Mouse (Mus musculus) kidney, embryonic 16.5 days (tissue): Measurements from ENCODE around the gene Tmem121. TPM values are rescaled to one million over a fixed set of nuclear protein-coding genes. Genes with fewer than 3 reads are reported as not detected.

Source experiments
- ATAC-seq: fragments of 200-750 bp; cut with Nextera tagmentation; 2 replicates; pipeline ENCODE4 v1.8.0; 2017; ENCODE audit warnings: moderate TSS enrichment; ENCODE audit not compliant: low FRiP score, low TSS enrichment
- H3K27ac ChIP-seq: fragments of 300-500 bp; sonication (generic); 2 replicates; pipeline ENCODE4 v1.5.1; 2014; ENCODE audit warnings: low read length
- H3K27me3 ChIP-seq: fragments of 300-500 bp; sonication (generic); 2 replicates; pipeline ENCODE4 v1.6.1; 2014; ENCODE audit warnings: low read length, control low read depth, mixed read lengths; ENCODE audit not compliant: insufficient read depth
- H3K36me3 ChIP-seq: fragments of 300-500 bp; sonication (generic); 2 replicates; pipeline ENCODE4 v1.6.1; 2014; ENCODE audit warnings: low read length, control low read depth, mixed read lengths; ENCODE audit not compliant: insufficient read depth
- H3K4me1 ChIP-seq: fragments of 300-500 bp; sonication (generic); 2 replicates; pipeline ENCODE4 v1.6.1; 2014; ENCODE audit warnings: low read length, control low read depth, mixed read lengths; ENCODE audit not compliant: insufficient read depth
- H3K4me2 ChIP-seq: fragments of 300-500 bp; sonication (generic); replicated peaks from 2 replicates; pipeline ENCODE4 v1.6.1; 2014; ENCODE audit warnings: low read depth, low read length
- H3K4me3 ChIP-seq: fragments of 300-500 bp; sonication (generic); 2 replicates; pipeline ENCODE4 v1.5.1; 2014; ENCODE audit warnings: mild to moderate bottlenecking, low read length
- H3K9ac ChIP-seq: fragments of 300-500 bp; sonication (generic); replicated peaks from 2 replicates; pipeline ENCODE4 v1.6.1; 2014; ENCODE audit warnings: low read length
- H3K9me3 ChIP-seq: fragments of 300-500 bp; sonication (generic); 2 replicates; pipeline ENCODE4 v1.6.1; 2016; ENCODE audit warnings: low read length, control low read depth
- WGBS: fragments of 180-500 bp; shearing (Covaris S2); extraction: QIAGEN DNeasy Blood & Tissue Kit; methylation state at CpG from one replicate; pipeline ENCODE4 v1.1.7; 2014; 5-methylcytosine and 5-hydroxymethylcytosine counted together
- polyA plus RNA-seq: library from polyadenylated mRNA; unstranded; fragments of >200 nt; fragmentation: Nextera tagmentation; extraction: Ambion mirVana; gene quantifications from 2 replicates; pipeline ENCODE4 v1.2.1, GENCODE M21; 2015

Tmem121 gene
- polyA plus RNA-seq, 1 experiment from 2014 or later = 10.9 TPM

GRCm38 (mm10) chr12:113142021-113142975 lies 43.4 kb upstream of the Tmem121 start:
- Histone ChIP-seq H3K9ac (peak overlapping the region; percentile 78), H3K27ac (peak overlapping the region; percentile 82), H3K4me3 (peak overlapping the region; percentile 71), H3K27me3 (no peaks in the 10 kb centered on the region), H3K9me3 (no peaks in the 10 kb centered on the region), H3K4me1 (peaks cover 74% of the 10 kb centered on the region), H3K4me2 (peak overlapping the region; percentile 78), H3K36me3 (peaks cover 27% of the 10 kb centered on the region)
- ATAC-seq = peak; percentile 50
- WGBS = 16% methylated on average over 15 of the region's 15 CpGs

DNA sequence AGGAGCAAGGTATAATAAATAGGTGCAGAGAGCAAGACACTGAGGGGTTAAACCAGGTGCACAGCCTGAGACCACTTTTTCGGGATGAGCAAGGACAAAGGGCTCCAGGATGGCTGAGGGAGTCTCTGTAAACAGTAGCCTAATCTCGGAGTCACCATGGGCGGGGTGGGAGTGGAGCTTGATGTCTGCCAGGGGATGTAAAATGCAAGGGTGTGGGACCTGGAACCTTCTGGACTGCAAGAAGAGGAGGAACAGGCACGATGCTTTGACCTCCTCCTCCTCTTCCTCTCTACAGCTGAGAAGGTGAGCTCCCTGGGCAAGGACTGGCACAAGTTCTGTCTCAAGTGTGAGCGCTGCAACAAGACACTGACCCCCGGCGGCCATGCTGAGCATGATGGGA lies 42.6 kb upstream of the Tmem121 start:
- Histone ChIP-seq H3K4me3 (peak overlapping the region; percentile 71), H3K4me1 (peaks cover 81% of the 10 kb centered on the region), H3K36me3 (peaks cover 20% of the 10 kb centered on the region), H3K9me3 (no peaks in the 10 kb centered on the region), H3K27ac (peak overlapping the region; percentile 82), H3K9ac (peak overlapping the region; percentile 59), H3K27me3 (no peaks in the 10 kb centered on the region), H3K4me2 (peak overlapping the region; percentile 78)
- ATAC-seq = no peak
- WGBS = 51% methylated on average over 7 of the region's 7 CpGs

GRCm38 (mm10) chr12:113144001-113144756 lies 41.6 kb upstream of the Tmem121 start:
- 76% methylated on average over 20 of the region's 20 CpGs for WGBS
- H3K36me3 ChIP-seq = peaks cover 18% of the 10 kb centered on the region
- no peak overlapping the region for H3K27ac ChIP-seq
- H3K4me1 ChIP-seq = peaks cover 82% of the 10 kb centered on the region
- 0 out of 2 replicates have a peak overlapping the region, but pooled peaks have one; percentile 22 for H3K9ac ChIP-seq
- ATAC-seq = no peak
- no peak overlapping the region for H3K4me3 ChIP-seq
- H3K4me2 ChIP-seq = no peak overlapping the region
- H3K27me3 ChIP-seq = no peaks in the 10 kb centered on the region
- no peaks in the 10 kb centered on the region for H3K9me3 ChIP-seq

GRCm38 (mm10) chr12:113144886-113145285 lies 40.8 kb upstream of the Tmem121 start:
- Histone ChIP-seq H3K36me3 (peaks cover 18% of the 10 kb centered on the region), H3K9ac (no peak overlapping the region), H3K27me3 (no peaks in the 10 kb centered on the region), H3K27ac (no peak overlapping the region), H3K4me2 (no peak overlapping the region), H3K9me3 (no peaks in the 10 kb centered on the region), H3K4me3 (no peak overlapping the region), H3K4me1 (peaks cover 75% of the 10 kb centered on the region)
- WGBS = 90% methylated on average over 16 of the region's 16 CpGs
- no peak for ATAC-seq

GRCm38 (mm10) chr12:113145591-113145990 lies 40.1 kb upstream of the Tmem121 start:
- no peaks in the 10 kb centered on the region for H3K9me3 ChIP-seq
- no peak overlapping the region for H3K4me2 ChIP-seq
- peaks cover 18% of the 10 kb centered on the region for H3K36me3 ChIP-seq
- no peaks in the 10 kb centered on the region; the same call in 1 of the 2 replicates for H3K27me3 ChIP-seq
- peaks cover 72% of the 10 kb centered on the region for H3K4me1 ChIP-seq
- no peak for ATAC-seq
- no peak overlapping the region for H3K9ac ChIP-seq
- H3K27ac ChIP-seq = no peak overlapping the region
- no peak overlapping the region for H3K4me3 ChIP-seq
- 81% methylated on average over 5 of the region's 5 CpGs for WGBS

- peak; percentile 17; the same call in 1 of the 2 replicates for ATAC-seq
- Histone ChIP-seq H3K4me2 (peak within 1 kb of the TSS; percentile 59), H3K27ac (peak within 1 kb of the TSS; percentile 19; the same call in 1 of the 2 replicates), H3K36me3 (peaks cover 18% of the 10 kb centered on the region), H3K9ac (peak within 1 kb of the TSS; percentile 51), H3K9me3 (no peaks in the 10 kb centered on the region), H3K27me3 (no peaks in the 10 kb centered on the region; the same call in 1 of the 2 replicates), H3K4me1 (peaks cover 67% of the 10 kb centered on the region), H3K4me3 (peak within 1 kb of the TSS; percentile 32)
- 6% methylated on average over 45 of the region's 45 CpGs for WGBS
These were observed 39.3 kb upstream of the Tmem121 start, which contains the start of gene Crip1 for GRCm38 (mm10) chr12:113146112-113147057. TSS of gene Crip1 (plus strand) at chr12:113146316.

DNA sequence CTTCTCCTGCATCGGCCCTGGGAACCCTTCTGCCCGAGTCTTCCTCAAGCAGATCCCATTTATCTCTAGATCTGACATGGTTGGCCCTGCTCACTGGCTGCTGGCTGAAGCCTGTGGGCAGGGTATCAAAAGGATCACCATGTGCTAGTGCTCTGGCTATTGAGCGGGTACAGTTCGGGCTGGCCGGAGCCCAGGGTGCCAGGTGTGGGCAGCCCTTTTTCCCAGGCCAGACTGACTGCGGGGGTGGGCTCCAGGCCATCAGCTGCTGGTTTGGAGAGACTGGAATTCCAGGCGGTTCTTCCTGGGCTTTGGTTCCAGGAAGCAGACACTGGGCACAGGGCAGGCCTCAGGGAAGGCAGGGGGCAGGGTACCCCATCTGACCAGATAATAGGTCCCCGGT lies 38.2 kb upstream of the Tmem121 start:
- Histone ChIP-seq H3K9ac (no peak overlapping the region; the same call in 1 of the 2 replicates), H3K4me3 (no peak overlapping the region), H3K4me1 (peaks cover 67% of the 10 kb centered on the region), H3K4me2 (no peak overlapping the region), H3K9me3 (no peaks in the 10 kb centered on the region), H3K36me3 (peaks cover 18% of the 10 kb centered on the region), H3K27me3 (no peaks in the 10 kb centered on the region; the same call in 1 of the 2 replicates), H3K27ac (peak overlapping the region; percentile 18; the same call in 1 of the 2 replicates)
- no peak for ATAC-seq
- 77% methylated on average over 8 of the region's 8 CpGs for WGBS

DNA sequence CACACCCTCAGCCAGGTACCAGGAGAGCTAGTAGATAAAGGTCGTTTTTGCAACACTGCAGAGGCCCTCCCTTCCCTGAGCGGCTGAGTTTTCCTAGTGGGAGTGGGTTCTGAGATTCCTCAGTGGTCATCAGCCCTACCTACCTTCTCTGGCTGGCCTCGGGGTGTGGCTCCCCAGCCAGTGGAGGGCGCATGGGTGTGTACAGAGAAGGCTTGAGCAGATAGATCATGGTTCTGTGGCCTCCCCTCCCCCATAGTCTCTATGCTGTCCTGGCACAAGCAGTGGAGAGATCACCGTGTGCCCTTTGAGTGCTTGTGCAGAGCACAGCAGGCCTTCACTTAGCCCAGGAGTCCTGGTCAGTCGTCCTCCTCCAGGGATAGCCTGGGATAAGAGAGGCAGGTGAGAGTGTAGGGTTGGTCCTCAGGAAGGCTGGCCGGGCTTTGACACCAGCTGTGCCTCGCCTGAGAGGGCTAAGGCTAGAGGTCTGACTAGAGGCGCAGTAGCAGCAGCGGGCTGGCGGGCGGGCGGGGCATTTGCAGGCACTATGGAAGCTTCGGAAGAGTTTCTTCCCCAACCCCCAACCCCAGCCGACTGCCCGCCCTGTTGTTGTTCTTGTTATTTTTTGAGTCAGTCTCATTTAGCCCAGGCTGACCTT lies 37.2 kb upstream of the Tmem121 start:
- H3K4me2 ChIP-seq = no peak overlapping the region
- H3K27me3 ChIP-seq = no peaks in the 10 kb centered on the region; the same call in 1 of the 2 replicates
- WGBS = 42% methylated on average over 16 of the region's 16 CpGs
- peaks cover 16% of the 10 kb centered on the region for H3K36me3 ChIP-seq
- no peak for ATAC-seq
- peaks cover 58% of the 10 kb centered on the region for H3K4me1 ChIP-seq
- H3K4me3 ChIP-seq = no peak overlapping the region
- no peak overlapping the region for H3K9ac ChIP-seq
- no peak overlapping the region for H3K27ac ChIP-seq
- H3K9me3 ChIP-seq = no peaks in the 10 kb centered on the region
